In the genomic region with DNA sequence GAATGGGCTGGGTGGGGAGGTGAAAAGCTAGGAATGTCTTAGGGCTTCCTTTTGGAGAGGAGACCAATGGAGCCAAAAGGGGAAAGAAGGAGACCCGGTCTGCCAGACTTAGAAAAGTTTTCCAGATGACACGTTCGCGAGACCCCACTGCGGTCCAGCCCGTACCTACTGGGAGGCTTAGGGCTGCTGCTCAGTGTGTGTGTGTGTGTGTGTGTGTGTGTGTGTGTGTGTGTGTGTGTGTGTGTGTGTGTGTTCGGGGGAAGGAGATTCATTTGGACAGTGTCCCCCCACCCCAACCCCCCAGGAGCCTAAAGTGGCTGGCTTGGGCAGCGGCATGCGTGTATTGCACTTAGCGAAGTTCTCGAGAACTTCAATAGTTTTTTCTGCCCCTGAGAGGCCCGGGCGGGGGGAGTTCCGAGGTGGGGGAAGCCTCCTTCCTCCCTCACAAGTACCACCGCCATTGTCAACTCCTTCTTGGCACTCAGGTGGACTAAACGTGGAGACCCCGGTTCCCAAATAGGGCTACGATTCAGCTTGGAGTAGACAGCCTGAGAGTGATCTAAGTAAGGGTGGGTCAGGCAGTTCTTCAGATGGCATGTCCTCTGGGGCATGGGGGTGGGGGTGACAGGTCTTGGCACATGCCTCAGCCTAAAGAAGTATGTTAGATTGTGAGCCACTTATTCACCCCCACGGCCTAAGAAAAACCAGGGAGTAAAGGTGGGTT, we compare ENCODE assay signal across 8 mouse cellular contexts. TPM values are rescaled to one million over a fixed set of nuclear protein-coding genes. Genes with fewer than 3 reads are reported as not detected.
DNase-seq lines count a peak whose midpoint lies in the region; ATAC-seq and TF ChIP-seq lines count a peak whose summit lies in the region.

No protein-coding gene starts in this region.

- TF ChIP-seq CTCF in stomach, postnatal 0 days (IDR thresholded peaks at IDR 0.05; ENCODE audit: low read depth), result no peak

- H3K4me1 ChIP-seq in embryonic facial prominence, embryonic 10.5 days, result peaks cover 24% of the 10 kb centered on the region
- no peaks in the 10 kb centered on the region for H3K4me1 ChIP-seq in heart, embryonic 11.5 days (ENCODE audit: control insufficient read depth, insufficient read depth, low read length)
- 0 out of 2 replicates have a peak, but pooled peaks cover 7% of the 10 kb centered on the region for H3K4me1 ChIP-seq in kidney, embryonic 14.5 days (ENCODE audit: control insufficient read depth, insufficient read depth, low read length)
- H3K4me1 ChIP-seq in stomach, postnatal 0 days (replicated peaks; ENCODE audit: control insufficient read depth, insufficient read depth), result peaks cover 3% of the 10 kb centered on the region; the same call in 1 of the 2 replicates

- no peaks in the 10 kb centered on the region for H3K36me3 ChIP-seq in embryonic facial prominence, embryonic 10.5 days (replicated peaks)
- no peaks in the 10 kb centered on the region for H3K36me3 ChIP-seq in heart, embryonic 11.5 days (ENCODE audit: control insufficient read depth, insufficient read depth, low read length)
- no peaks in the 10 kb centered on the region for H3K36me3 ChIP-seq in kidney, embryonic 14.5 days (ENCODE audit: control insufficient read depth, insufficient read depth, low read length)
- H3K36me3 ChIP-seq in stomach, postnatal 0 days (ENCODE audit: control insufficient read depth, insufficient read depth, low read length), result no peaks in the 10 kb centered on the region

- H3K9me3 ChIP-seq in embryonic facial prominence, embryonic 10.5 days, result no peaks in the 10 kb centered on the region
- H3K9me3 ChIP-seq in heart, embryonic 11.5 days (replicated peaks; ENCODE audit: control insufficient read depth, low read length), result no peaks in the 10 kb centered on the region
- no peaks in the 10 kb centered on the region for H3K9me3 ChIP-seq in kidney, embryonic 14.5 days (ENCODE audit: control insufficient read depth, low read length)
- H3K9me3 ChIP-seq in stomach, postnatal 0 days (ENCODE audit: control insufficient read depth, low read length), result no peaks in the 10 kb centered on the region

- peak overlapping the region; percentile 95 for H3K4me2 ChIP-seq in heart, embryonic 11.5 days
- peak overlapping the region; percentile 93 for H3K4me2 ChIP-seq in kidney, embryonic 14.5 days (replicated peaks; ENCODE audit: low read depth, low read length)
- H3K4me2 ChIP-seq in stomach, postnatal 0 days (replicated peaks; ENCODE audit: low read depth), result peak overlapping the region; percentile 77

- 1% methylated on average over 19 of the region's 19 CpGs for WGBS in embryonic facial prominence, embryonic 10.5 days
- WGBS in heart, embryonic 11.5 days (ENCODE audit: insufficient replicate concordance), result 1% methylated on average over 19 of the region's 19 CpGs
- 0% methylated on average over 19 of the region's 19 CpGs for WGBS in kidney, embryonic 14.5 days
- 0% methylated on average over 19 of the region's 19 CpGs for WGBS in stomach, postnatal 0 days

- H3K27me3 ChIP-seq in embryonic facial prominence, embryonic 10.5 days (replicated peaks; ENCODE audit: low read depth, poor library complexity, severe bottlenecking), result peaks cover 57% of the 10 kb centered on the region
- H3K27me3 ChIP-seq in heart, embryonic 11.5 days (ENCODE audit: control insufficient read depth, insufficient read depth, low read length), result peaks cover 5% of the 10 kb centered on the region; the same call in 1 of the 2 replicates
- H3K27me3 ChIP-seq in kidney, embryonic 14.5 days (ENCODE audit: control insufficient read depth, insufficient read depth, low read length), result peaks cover 9% of the 10 kb centered on the region; the same call in 1 of the 2 replicates
- no peaks in the 10 kb centered on the region for H3K27me3 ChIP-seq in stomach, postnatal 0 days (ENCODE audit: control insufficient read depth, insufficient read depth, low read length)

- H3K4me3 ChIP-seq in embryonic facial prominence, embryonic 10.5 days, result peak overlapping the region; percentile 61
- H3K4me3 ChIP-seq in heart, embryonic 11.5 days (ENCODE audit: low read depth, low read length), result peak overlapping the region; percentile 50
- H3K4me3 ChIP-seq in kidney, embryonic 14.5 days (ENCODE audit: low read length), result peak overlapping the region; percentile 50
- H3K4me3 ChIP-seq in stomach, postnatal 0 days (ENCODE audit: low read depth, low read length), result peak overlapping the region; percentile 64

- peak; percentile 4 to 8 for DNase-seq in cerebellum, postnatal 14 days
- DNase-seq in cerebellum, adult 9-10 months, result no peak
- DNase-seq in embryonic facial prominence, embryonic 10.5 days (ENCODE audit: low spot score), result peak; percentile 19
- DNase-seq in lung, postnatal 36 days, result peak; percentile 64
- peak; percentile 31 for DNase-seq in stomach, postnatal 0 days (ENCODE audit: low spot score)
- no peak for DNase-seq in thymus, postnatal 25 days

- peak; percentile 15; the same call in 1 of the 2 replicates for ATAC-seq in heart, embryonic 11.5 days (replicated peaks; ENCODE audit: insufficient number of reproducible peaks, low FRiP score, low TSS enrichment)
- ATAC-seq in kidney, embryonic 14.5 days (ENCODE audit: low FRiP score, low TSS enrichment), result peak; percentile 50
- peak; percentile 11; the same call in 1 of the 2 replicates for ATAC-seq in stomach, postnatal 0 days (ENCODE audit: low FRiP score, low TSS enrichment)

- H3K9ac ChIP-seq in heart, embryonic 11.5 days (ENCODE audit: low read depth, low read length), result peak overlapping the region; percentile 71
- H3K9ac ChIP-seq in kidney, embryonic 14.5 days (ENCODE audit: low read depth, low read length), result peak overlapping the region; percentile 58
- peak overlapping the region; percentile 77 for H3K9ac ChIP-seq in stomach, postnatal 0 days (ENCODE audit: low read length)

- TF ChIP-seq EP300 in stomach, postnatal 0 days (optimal IDR thresholded peaks at IDR 0.05), result no peak

- H3K27ac ChIP-seq in embryonic facial prominence, embryonic 10.5 days (replicated peaks), result peak overlapping the region; percentile 44; the same call in 1 of the 2 replicates
- H3K27ac ChIP-seq in heart, embryonic 11.5 days (ENCODE audit: low read depth, low read length), result no peak overlapping the region
- peak overlapping the region; percentile 67; the same call in 1 of the 2 replicates for H3K27ac ChIP-seq in kidney, embryonic 14.5 days (ENCODE audit: low read depth, low read length)
- peak overlapping the region; percentile 94 for H3K27ac ChIP-seq in stomach, postnatal 0 days (replicated peaks)

RNA-seq across cellular contexts. Expression of a gene that starts 0.6 kb away (rescaled TPM):
- 6.0 and 7.9 TPM in 2 replicates for polyA plus RNA-seq in embryonic facial prominence, embryonic 10.5 days (2016; fragmentation: Nextera tagmentation; extraction: Ambion mirVana)
- polyA plus RNA-seq in heart, embryonic 11.5 days (2014; fragmentation: Nextera tagmentation; extraction: Ambion mirVana), result 69.2 and 81.5 TPM in 2 replicates
- polyA plus RNA-seq in kidney, embryonic 14.5 days (2014; fragmentation: Nextera tagmentation; extraction: Ambion mirVana), result 49.2 and 52.9 TPM in 2 replicates
- 324 and 346 TPM in 2 replicates for polyA plus RNA-seq in stomach, postnatal 0 days (2015; fragmentation: Nextera tagmentation; extraction: Ambion mirVana)

RNA-seq across cellular contexts. Expression of a gene that starts 25.8 kb away (rescaled TPM):
- 4.4 and 5.0 TPM in 2 replicates for polyA plus RNA-seq in embryonic facial prominence, embryonic 10.5 days (2016; fragmentation: Nextera tagmentation; extraction: Ambion mirVana)
- polyA plus RNA-seq in heart, embryonic 11.5 days (2014; fragmentation: Nextera tagmentation; extraction: Ambion mirVana), result 13.7 and 15.9 TPM in 2 replicates
- polyA plus RNA-seq in kidney, embryonic 14.5 days (2014; fragmentation: Nextera tagmentation; extraction: Ambion mirVana), result 18.7 and 19.8 TPM in 2 replicates
- 62.7 and 63.5 TPM in 2 replicates for polyA plus RNA-seq in stomach, postnatal 0 days (2015; fragmentation: Nextera tagmentation; extraction: Ambion mirVana)

Comparison
In these comparisons a context has a peak if more than half of its experiments do, and no peak if none do; other contexts are left out.
1. DNase-seq: peak in cerebellum, postnatal 14 days (2 of 2), embryonic facial prominence, embryonic 10.5 days (single experiment), lung, postnatal 36 days (single experiment) and stomach, postnatal 0 days (single experiment); none in cerebellum, adult 9-10 months (single experiment) and thymus, postnatal 25 days (single experiment).
2. Peak in every context shown above with its lines, with median percentiles within 50 percentile points of each other: H3K4me3 ChIP-seq, ATAC-seq, H3K4me2 ChIP-seq and H3K9ac ChIP-seq.